Mouse (Mus musculus) embryo, embryonic 10.5 days (tissue): ENCODE measurements around the gene Snrnp25.
A peak's percentile ranks its signal among the peaks of the same experiment; 100 is the strongest.

Experiments
- DNase-seq: peaks from one replicate; pipeline ENCODE4 v3.0.0-alpha.2; 2015; ENCODE audit warnings: low spot score

Gene Snrnp25

DNA sequence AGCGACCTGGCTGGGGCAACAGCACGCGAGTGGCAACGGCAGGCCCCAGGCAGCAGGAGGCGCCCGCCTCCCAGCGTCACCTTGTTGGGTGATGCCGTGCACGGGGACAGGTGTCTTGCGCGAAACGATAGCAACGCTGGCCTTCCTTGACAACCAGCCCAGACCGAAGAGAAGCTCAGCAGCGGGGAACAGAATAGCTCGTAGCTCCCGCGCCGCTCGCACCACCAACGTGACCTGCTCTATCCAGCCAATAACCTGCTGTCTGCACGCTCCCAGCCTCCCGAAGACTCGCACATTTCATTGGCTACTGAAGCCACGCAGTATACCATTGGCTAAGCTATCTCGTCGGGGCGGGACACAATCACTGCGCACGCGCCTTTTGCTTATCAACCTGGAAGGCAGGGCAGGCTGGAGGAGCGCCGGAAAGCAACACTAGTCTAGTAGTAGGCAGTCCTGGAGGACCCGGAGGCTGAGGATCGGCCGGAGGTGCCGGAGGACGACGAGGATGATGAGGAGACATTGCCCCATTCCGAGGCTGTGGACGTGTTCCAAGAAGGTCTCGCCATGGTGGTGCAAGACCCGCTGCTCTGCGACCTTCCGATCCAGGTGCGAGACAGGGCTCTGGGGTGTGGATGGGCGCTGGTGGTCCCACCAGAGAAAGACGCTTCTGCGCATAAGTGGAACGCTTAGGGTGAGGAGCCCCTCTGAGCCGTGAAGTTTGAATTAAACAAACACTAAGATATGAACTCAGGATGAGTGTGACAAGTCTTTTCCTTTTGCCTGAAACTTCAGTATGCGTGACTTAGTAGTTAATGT is at the start of gene Snrnp25:
TSS of gene Snrnp25 (plus strand) at position 358 of the 816 bp plus-strand sequence.
- peak; percentile 99 for DNase-seq

DNA sequence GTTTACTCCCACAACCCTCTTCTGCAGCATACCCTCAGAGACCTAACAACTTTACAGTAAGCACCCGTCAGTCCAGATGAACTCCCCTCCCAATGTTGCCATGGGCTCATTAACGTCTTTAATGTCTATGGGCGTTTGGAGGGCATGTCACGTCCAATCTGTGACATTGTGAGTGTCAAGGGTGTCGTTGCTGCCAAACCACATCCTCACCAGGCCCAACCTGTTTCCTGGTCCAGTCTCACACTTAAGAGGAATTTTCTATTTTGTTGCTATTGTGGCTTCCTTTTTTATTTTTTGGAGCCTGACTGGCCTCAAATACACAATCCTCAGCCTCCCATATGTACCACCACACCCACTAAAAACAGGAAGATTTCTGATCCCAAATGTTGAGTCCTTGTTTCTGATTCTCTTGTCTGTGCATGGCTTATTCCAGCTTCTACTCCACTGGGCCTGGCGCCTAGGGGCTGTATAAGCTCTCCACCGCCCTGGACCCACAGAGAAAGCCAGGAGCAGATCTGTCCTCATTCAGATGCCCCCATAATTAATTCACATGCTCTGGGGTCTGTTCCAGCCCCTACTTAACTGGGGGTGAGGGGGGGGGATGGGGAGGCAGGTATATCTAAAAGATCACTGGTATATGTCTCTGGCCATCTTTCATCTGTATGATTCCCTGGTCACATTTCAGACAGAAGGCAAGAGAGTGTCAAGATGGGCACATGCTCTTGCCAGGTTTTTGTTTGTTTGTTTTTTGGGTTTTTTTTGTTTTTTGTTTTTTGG is 48.2 kb upstream of the Snrnp25 start:
- no peak for DNase-seq

DNA sequence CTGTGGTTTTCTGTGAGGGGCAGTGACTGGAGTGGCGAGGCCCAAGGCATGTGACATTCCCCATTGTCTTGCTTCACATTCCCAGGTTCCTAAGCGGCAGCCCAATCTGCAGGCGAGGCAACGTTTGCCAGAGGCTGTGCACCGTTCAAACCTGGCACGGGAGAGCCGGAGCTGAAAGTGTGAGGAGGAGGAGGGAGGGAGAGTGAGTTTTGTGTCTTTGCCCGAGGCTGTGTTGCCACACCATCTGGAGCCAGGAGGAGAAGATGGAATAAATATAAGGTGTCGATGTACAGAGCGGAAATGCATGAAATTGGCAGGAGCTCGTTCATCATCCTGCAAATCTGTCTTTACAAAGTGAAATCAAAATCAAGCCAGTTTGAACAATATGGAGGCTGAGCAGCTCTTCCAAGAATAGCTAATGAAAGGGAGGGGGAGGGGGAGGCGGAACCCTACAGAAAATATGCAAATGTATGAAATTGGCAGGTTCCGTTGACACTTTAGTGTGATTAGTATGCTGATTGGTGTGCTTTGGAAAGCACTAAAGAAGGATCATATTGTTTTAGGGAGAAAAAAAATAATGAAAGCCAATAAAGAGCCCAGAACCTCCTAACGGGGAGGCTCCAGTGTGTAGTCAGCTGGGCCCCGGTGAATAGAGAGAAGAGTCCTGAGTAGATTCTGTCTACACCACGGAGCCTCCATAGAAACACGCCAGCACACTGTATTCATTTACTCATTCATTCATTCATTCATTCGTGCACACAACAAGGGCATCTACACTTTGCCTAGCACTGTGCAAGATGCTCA is 47.2 kb upstream of the Snrnp25 start:
- peak; percentile 27 for DNase-seq

DNA sequence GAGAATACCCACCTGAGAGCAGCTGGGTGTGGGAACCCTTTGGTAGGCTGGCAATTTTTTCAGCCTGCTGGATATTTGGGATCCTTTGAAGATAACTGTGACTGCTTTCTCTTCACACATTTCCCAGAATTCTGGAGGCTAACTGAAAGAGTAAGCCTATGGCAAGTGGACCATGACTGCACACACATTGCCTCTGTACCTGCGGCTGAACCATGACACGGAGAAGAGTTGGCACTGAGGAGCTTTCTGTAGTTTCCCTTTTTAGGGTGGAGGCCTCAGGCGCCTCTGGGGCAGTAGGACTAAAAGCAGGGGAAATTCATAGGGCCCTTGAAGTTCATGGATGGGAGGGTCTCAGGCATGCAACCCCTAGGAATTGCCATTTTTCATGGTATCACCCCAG is 46.0 kb upstream of the Snrnp25 start:
- DNase-seq = no peak

DNA sequence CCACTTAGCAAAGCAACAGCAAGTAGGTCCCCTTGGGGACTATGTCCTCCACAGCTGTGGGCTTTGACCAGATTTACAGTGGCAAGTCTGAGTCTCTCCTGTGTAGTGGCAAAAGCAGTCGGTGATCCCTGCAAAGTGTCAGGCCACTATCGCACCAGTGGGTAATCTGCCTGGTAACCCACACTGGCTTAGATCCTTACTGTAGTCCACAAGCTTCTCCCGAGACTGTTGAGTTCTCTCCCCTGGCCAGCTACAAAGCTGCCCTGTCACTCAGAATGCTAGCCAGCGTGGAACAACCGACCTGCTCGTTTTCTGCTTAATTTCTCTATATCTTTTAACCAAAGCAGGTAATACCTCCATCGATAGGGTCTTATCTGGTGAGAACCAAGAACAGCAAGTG is 44.9 kb upstream of the Snrnp25 start:
- DNase-seq = no peak

- peak; percentile 48 for DNase-seq
Observed at GRCm38 (mm10) chr11:32161500-32161899, 43.7 kb upstream of the Snrnp25 start.

DNA sequence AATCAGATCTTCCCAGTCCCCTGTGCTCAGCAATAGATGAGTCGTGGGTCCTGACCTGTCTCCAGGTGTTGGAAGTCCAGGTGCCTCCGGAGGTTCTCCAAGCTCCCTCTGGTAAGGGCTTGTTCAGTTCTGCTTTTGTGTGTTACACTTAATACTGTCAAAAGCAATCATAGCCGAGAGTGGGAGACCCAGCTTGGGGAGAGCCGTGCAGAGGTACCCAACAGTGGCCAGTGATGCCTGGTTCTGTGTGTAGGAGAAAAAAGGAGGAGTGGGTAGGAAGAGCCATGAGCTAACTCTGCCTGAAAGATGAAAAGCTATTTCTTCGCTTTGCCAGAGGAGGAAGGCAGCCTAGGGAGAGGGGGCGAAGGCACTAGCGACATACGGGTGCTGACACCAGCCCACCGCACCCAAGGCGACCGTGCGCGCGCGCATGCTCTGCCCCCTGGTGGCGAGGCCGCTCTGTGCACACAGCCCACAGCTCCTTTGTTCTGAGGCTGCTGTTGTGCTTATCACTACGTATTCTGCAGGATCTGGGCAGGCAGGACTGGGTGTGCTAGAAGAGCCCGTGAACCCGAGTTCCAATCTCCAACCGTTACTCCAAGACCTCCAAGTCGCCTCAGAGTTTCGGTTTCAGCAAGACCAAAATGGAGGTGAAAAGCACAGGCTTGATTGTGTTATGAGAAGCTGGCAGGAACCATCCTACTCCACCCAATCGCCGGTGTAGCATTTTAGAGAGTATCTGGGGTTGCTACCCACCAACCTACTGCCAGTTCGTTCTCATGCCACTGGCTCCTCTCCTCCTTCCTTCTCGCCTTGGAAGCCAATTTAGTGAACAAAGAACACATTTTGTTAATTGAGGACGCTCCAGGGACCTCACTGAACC is 43.1 kb upstream of the Snrnp25 start:
- peak; percentile 88 for DNase-seq

DNA sequence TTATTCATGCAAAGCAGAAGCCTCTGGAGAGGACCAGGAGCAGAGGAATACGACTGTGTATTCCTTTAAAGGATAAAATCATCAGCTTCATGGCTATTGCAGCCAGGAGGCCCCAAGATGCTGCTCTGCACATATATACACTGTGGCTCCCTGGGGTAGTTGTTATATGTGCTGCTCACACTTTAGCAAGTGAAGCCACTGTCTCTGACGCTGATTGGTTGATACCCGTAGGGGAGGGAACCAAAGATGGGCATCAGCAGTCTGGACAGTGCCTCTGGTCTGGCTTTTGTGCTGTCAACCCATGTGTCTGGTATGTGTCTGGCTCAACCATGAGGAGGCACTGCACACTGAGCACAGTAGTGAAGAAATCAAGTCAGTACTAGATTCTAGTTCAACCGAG is 38.5 kb upstream of the Snrnp25 start:
- no peak for DNase-seq

DNA sequence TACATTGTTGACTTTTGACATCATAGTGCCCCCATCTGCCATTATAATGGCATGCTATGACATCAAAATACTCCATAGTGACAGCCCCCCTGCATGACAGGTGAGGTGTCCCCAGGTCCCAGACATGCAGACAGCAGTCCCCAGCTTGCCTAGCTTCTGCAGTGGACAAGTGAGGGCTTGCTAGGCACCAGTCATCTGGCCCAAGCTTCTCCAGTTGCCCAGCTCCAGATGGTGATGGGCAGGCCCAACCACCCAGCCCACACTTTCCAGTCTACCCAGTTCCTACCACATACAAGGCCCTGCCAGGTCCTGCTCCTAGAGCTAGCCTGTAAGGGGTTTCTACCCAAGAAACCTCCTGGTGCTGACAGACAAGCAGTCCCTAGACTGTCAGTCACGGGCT is 26.7 kb upstream of the Snrnp25 start:
- DNase-seq = no peak

GRCm38 (mm10) chr11:32181246-32181645 is 24.0 kb upstream of the Snrnp25 start:
- no peak for DNase-seq

DNA sequence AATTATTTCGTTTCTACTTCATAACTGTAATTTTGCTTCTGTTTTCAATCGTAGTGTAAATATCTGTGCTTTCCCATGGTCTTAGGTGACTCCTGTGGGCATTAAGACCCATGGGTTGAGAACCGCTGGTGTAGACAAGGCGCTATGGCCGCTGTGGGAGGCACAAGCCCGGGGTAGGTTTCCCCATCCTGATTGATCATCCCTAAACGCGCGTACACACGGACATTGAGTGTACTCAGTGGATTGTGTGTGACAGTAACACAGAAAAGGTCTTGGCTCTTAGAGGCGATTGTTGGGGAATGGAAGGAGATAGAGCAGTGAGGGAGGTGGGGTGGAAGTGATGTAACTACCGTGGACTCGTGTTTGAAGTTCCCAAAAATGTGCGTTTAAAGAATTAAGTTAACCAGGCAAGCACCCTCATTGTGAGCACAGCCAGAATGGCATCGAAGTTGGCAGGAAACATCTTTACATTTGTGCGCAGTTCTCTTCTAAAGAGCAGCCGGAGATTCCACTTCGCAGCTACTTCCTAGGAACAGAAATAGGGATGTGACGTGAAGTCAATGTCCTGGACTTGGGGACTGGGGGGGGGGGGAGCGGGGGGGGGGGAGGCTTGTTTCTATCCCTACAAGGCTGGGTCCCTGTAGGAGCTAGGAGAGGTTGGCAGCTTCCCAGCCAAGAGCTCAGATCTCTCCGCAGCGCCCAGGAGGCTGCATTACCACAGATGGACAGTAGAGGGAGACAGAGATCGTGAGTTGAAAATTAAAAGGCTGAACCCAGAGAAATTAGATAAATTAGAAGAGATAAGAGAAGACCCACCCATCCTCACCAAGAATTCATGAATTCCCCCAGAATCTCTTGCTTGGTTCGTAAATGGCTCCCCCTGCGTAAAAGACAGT is 23.0 kb upstream of the Snrnp25 start:
- DNase-seq = peak; percentile 87

GRCm38 (mm10) chr11:32184469-32184868 is 20.7 kb upstream of the Snrnp25 start:
- no peak for DNase-seq

DNA sequence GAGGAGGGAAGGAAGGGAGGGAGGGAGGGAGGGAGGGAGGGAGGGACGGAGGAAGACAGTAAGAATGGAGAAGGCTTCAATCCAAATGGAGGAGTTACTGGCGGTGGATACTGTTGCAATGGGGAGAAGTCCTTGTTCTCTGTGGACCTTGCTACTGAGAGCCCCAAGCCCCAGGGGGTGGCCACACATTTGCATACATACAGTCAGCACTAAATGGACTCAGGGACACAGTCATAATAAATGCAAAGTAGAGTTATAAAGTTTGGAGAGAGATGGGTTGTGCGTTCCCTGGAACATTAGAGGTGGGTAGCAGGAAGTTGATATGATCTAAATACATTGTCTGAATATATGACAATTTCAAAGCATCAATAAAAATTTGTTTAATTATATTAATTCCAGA is 19.2 kb upstream of the Snrnp25 start:
- DNase-seq = no peak

DNA sequence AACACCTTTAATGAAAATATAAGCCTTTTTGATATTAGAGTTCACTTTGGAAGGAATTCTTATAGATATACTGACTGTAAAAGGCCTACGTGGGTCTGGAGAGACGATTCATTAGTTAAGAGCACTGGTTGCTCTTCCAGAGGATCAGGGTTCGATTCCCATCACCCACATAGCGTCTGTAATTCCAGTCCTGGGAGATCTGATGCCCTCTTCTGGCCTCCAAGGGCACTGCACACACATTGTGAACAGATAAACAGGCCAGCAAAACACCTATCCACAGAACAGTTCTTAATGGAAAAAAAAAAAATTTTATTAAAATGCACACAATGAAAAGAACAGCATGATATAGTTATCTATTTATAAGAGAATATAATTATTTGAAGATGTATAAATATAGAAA is 18.0 kb upstream of the Snrnp25 start:
- DNase-seq = no peak

DNA sequence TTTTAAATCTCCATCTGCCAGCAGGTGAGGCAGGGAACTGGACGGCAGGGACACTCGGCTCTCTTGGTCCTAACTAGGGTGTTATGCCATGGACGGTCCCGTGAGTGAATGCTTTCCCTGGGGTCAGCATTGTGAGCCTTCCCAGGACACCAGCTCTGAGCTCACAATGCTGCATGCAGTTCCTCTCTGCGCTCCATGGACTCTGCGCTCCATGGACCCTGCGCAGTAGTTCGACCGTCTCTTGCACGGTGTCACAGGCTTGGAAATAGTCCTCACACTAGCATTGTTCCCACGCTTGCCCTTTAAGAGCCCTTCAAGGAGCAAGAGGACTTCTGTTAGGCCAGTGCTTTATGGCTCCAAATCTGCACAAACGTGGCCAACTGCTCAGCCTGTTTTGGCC is 16.3 kb upstream of the Snrnp25 start:
- no peak for DNase-seq

DNA sequence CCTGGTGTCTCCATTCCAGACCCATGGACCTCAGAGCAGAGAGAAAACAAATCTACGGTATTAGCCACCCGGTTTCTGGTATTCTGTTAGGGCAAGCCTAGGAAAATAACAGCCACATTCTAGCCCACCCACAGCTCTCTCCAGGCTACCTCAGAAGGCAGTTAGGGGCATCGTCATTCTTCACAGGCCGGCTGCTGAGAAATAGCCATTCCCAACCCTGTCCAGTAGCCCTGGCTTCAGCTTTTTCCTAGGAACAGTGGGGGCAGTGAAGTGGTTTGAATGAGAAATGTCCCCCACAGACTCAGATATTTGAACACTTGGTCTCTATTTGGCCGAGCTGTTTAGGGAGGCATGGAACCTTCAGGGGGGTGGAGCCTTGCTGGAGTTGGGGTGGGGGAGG is 15.8 kb upstream of the Snrnp25 start:
- DNase-seq = no peak

DNA sequence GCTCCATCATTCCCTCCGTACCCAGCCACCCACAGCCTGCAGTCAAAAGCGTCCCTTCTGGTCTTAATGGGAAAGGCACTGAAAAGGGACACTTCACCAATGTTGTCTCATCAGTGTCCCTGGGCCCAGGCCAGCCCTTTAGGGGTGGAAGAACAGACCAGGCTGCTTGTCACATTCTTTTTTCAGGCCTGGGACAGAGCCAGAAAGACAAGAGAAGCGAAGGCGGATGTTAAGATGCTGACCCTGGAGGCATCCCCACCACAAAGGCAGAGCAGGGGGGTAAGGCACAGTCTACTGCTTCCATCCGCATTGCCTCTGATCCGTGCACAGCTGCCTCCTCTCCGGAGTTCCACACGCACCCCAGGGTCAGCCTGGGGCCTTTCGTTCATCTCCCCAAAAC is 15.1 kb upstream of the Snrnp25 start:
- DNase-seq = no peak

DNA sequence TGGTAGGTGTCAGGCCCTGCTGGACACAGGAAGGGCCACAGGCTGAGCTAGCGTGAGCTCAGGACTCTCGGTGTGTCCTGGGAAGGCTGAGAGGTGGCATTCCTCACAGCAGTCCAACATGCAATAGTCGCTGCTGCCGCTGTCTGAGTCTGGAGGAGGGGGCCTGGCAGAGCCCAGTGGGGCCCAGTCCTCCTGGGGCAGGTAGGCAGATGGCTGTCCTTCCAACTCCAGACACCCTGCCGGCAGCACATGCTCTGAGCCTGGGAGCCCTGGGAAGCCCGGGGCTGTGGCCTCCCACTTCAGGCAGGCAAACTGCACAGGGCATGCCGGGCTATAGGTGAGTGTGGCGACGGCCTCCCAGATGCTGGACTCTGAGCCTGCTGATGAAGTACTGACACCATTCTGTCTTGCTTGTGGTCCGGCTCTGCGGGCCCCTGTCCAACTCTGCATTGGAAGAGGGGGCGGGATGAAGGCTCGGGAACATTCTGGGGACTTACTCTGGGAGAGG is 14.6 kb upstream of the Snrnp25 start:
- DNase-seq = no peak

DNA sequence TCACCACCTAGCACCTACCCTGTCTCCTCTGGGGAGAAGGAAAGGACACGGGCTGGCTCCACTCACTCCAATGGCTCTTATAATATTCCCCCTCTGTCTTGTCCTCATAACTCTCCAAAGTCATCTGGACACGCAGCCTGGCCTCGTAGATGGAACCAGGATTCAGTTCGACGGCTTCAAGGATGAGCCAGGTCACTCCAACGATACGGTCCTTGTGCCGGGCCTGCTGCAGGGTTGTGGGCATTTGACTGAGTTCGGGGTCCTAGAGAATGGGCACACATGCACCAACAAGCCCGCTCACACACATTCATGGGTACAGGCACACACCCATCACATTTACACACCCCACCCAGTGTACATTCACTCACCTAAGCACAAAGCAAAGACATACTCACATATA is 12.1 kb upstream of the Snrnp25 start:
- no peak for DNase-seq

GRCm38 (mm10) chr11:32194086-32194485 is 11.1 kb upstream of the Snrnp25 start:
- DNase-seq = no peak
